Mouse (Mus musculus) MN1 (cell line): ENCODE measurements around the gene Otop1.

ENCODE experiments used
- DNase-seq: peaks from one replicate; pipeline ENCODE4 v3.0.0-alpha.2; 2016; ENCODE audit warnings: low spot score

The Otop1 gene

GRCm38 (mm10) chr5:38275771-38276170, at the start of gene Otop1:
Gene Otop1 (plus strand): TSS chr5:38275972.
- no peak for DNase-seq

GRCm38 (mm10) chr5:38235422-38235821, 40.4 kb upstream of the Otop1 start:
- DNase-seq: no peak

GRCm38 (mm10) chr5:38236627-38237026, 39.1 kb upstream of the Otop1 start:
- DNase-seq: no peak

- no peak for DNase-seq
These were observed 34.9 kb upstream of the Otop1 start for GRCm38 (mm10) chr5:38240727-38241472.

GRCm38 (mm10) chr5:38241473-38241834, 34.3 kb upstream of the Otop1 start:
- no peak for DNase-seq

- no peak for DNase-seq
These were observed 33.8 kb upstream of the Otop1 start for GRCm38 (mm10) chr5:38241966-38242365.

- no peak for DNase-seq
These were observed 20.6 kb upstream of the Otop1 start for GRCm38 (mm10) chr5:38255195-38255594.

- no peak for DNase-seq
These were observed 20.1 kb upstream of the Otop1 start for GRCm38 (mm10) chr5:38255644-38256043.

GRCm38 (mm10) chr5:38256551-38256950, 19.2 kb upstream of the Otop1 start:
- no peak for DNase-seq

GRCm38 (mm10) chr5:38258034-38258772, 17.6 kb upstream of the Otop1 start:
- no peak for DNase-seq

GRCm38 (mm10) chr5:38258773-38259146, 17.0 kb upstream of the Otop1 start:
- DNase-seq: no peak

- peak; percentile 13 for DNase-seq
These were observed 16.2 kb upstream of the Otop1 start for GRCm38 (mm10) chr5:38259455-38260106.

GRCm38 (mm10) chr5:38260107-38260682, 15.6 kb upstream of the Otop1 start, which contains the start of gene Tmem128:
Gene Tmem128 (plus strand): TSS chr5:38260185.
- peak; percentile 59 for DNase-seq

GRCm38 (mm10) chr5:38270942-38271341, 4.8 kb upstream of the Otop1 start:
- no peak for DNase-seq

- DNase-seq: no peak
These were observed 1.9 kb upstream of the Otop1 start for GRCm38 (mm10) chr5:38273831-38274230.

GRCm38 (mm10) chr5:38276451-38276850, 679 bp downstream of the Otop1 start:
- no peak for DNase-seq

- no peak for DNase-seq
These were observed 1.5 kb downstream of the Otop1 start for GRCm38 (mm10) chr5:38277098-38277866.

GRCm38 (mm10) chr5:38277936-38278600, 2.3 kb downstream of the Otop1 start:
- no peak for DNase-seq

GRCm38 (mm10) chr5:38280075-38280474, 4.3 kb downstream of the Otop1 start:
- DNase-seq: no peak

GRCm38 (mm10) chr5:38285724-38286123, 10.0 kb downstream of the Otop1 start:
- DNase-seq: peak; percentile 44

- no peak for DNase-seq
These were observed 12.7 kb downstream of the Otop1 start for GRCm38 (mm10) chr5:38288476-38288875.
